Mouse (Mus musculus): ENCODE results near the gene Epas1.

Epas1 gene

GRCm38 (mm10) chr17:86828500-86828899, 75.0 kb downstream of the Epas1 start:
- DNase-seq (ENCODE audit: low spot score) = no peak

GRCm38 (mm10) chr17:86829383-86830175, 76.1 kb downstream of the Epas1 start:
- DNase-seq (ENCODE audit: low spot score) = no peak

- no peak for DNase-seq (ENCODE audit: low spot score)
These were observed 77.4 kb downstream of the Epas1 start for GRCm38 (mm10) chr17:86830893-86831292.

- DNase-seq (ENCODE audit: low spot score) = no peak
These were observed 79.2 kb downstream of the Epas1 start for GRCm38 (mm10) chr17:86832562-86833327.

DNA sequence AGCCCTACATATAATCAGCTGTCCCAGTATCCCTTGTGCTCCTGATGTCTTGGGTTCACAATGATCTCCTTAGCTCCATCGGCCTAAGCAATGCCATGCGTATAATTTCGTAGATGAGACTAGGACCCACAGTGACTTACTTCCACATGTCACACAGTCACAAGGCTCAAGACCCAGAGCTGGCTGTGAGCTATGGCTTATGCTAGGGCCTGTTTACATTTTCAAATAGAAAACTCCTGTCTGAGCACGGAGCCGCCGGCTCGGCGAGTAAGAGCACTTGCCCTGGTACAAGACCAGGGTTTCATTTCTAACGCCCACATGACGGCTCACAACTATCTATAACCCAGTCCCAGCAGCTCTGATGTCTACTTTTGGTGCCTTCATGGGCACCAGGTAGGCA, 80.4 kb downstream of the Epas1 start:
- no peak for DNase-seq (ENCODE audit: low spot score)

- no peak for DNase-seq (ENCODE audit: low spot score)
These were observed 85.8 kb downstream of the Epas1 start for GRCm38 (mm10) chr17:86839308-86839707.

GRCm38 (mm10) chr17:86850700-86851337, 97.3 kb downstream of the Epas1 start:
- DNase-seq (ENCODE audit: low spot score) = no peak

- DNase-seq (ENCODE audit: low spot score) = no peak
These were observed 98.3 kb downstream of the Epas1 start for GRCm38 (mm10) chr17:86851782-86852181.

DNA sequence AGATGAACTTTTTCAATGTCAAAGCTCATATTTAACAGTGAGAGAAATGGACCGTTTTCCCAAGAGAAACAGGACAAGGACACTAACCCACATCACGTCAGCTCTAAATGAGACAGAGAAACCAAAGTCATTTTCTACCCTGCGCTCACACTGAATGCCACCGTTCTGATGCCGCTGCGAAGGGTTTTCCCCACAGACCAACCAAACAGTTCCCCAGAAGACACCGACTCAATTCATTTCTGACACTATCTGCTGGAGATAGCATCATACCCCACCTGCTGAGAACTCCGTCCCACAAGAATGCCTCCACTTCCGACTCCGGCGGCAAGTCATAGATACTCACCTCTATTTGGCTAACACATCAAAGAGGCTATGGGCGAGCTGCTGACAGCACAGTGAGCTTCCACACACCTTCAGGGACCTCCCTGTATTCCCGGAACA, 99.1 kb downstream of the Epas1 start:
- no peak for DNase-seq (ENCODE audit: low spot score)

DNA sequence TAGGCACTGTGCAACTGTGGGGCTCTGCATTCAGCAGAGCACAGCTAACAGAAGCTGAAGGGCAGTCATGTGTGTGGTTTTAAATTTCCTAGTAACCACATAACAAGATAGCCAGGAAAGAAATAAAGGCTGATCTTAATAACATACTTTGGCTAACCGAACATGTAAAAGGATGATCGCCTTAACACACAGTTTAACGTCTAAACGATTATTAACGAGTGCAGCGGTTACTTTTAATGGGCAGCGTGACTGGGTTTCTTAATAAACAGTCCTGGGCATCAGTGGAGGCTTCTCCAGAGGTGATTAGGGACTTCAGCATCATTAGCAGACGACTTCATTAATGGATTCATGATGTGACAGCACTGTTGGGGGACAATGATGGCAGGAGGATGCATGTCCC, 117.1 kb downstream of the Epas1 start:
- DNase-seq (ENCODE audit: low spot score) = no peak

DNA sequence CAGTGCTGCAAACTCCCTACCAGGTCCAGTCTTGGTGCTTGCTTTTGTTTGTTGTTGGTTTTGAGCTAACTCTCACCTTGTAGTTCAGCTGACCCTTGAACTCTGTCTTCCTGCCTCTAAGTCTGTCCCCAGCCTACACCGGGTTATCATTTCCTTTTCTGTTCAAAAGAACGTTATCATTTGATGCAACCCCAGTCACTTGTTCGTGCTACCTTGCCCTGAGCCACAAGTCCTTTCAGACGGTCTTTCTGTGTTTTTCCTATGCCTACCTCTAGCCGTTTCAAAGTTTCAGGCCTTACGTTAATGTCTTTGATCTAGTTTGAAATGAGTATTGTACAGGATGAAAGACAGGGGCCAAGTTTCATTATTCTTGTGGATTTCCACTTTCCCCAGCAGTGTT, 119.1 kb downstream of the Epas1 start:
- DNase-seq (ENCODE audit: low spot score) = no peak

GRCm38 (mm10) chr17:86876940-86877339, 123.4 kb downstream of the Epas1 start:
- DNase-seq (ENCODE audit: low spot score) = no peak

- DNase-seq (ENCODE audit: low spot score) = no peak
These were observed 124.2 kb downstream of the Epas1 start for GRCm38 (mm10) chr17:86877747-86878146.

GRCm38 (mm10) chr17:86880056-86880455, 126.6 kb downstream of the Epas1 start:
- DNase-seq (ENCODE audit: low spot score) = no peak

GRCm38 (mm10) chr17:86880461-86881044, 127.1 kb downstream of the Epas1 start:
- no peak for DNase-seq (ENCODE audit: low spot score)
